Mouse (Mus musculus): ENCODE data around the gene Jade1.

Gene Jade1

DNA sequence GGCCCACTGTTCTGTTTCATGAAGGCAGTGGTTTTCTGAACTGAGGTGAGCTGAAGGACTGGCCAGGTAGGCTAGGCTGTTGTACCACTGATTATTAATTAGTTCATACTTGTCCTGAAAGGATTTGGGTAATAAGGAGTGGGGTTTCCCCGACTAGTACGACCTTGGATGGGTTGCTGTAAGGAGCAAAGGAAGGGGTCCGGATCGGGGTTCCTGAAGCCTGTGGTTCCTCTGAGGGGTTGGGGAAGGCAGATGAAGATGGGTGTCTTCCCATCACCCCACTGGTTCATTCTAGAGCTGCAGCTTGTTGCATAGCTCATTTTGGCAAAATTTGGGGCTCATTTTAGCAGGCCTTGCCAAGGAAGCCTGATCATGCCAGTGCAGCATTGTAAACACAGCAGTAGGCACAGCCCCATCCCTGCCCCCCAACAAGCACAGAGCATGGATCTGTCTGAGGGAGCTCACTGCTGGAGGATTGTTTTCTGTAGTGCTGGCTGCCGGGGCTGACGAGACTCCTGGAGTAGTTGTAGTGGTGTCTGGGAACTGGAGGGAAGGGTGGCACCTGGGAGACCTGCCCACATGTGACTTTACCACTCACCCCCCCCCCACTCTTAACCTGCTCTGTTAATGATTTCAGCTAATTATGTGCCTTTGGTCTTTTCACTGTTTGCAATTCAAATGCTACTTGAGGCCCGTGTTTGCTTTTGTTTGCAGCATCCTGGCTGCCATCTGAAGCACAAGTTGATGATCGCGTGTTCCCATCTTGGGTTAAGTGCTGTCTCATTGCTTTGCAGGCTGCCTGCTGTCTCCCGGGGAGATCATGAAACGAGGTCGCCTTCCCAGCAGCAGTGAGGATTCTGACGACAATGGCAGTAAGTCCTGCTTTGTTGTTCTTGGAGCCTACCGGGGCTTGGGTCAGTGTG lies 25.1 kb downstream of the Jade1 start:
- DNase-seq, result peak; percentile 34

DNA sequence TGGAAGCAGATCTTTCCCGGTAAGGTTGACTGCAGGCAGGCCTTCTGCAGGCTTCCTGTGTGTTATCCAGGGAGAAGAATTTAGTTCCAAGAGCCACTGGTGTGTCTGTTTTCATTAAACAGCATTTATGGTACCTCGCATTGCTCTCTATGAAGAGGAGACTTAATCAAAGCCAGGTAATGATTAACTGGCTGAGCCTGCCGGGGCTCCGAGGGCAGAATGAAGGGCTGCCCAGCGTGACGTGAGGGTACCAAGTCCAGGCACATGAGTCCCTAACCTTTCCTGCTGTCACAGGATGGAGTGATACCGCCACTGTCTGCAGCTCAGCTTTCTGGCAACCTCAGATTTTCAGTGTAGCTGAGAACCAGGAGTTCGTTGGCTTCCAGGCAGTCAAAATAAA lies 25.9 kb downstream of the Jade1 start:
- no peak for DNase-seq

DNA sequence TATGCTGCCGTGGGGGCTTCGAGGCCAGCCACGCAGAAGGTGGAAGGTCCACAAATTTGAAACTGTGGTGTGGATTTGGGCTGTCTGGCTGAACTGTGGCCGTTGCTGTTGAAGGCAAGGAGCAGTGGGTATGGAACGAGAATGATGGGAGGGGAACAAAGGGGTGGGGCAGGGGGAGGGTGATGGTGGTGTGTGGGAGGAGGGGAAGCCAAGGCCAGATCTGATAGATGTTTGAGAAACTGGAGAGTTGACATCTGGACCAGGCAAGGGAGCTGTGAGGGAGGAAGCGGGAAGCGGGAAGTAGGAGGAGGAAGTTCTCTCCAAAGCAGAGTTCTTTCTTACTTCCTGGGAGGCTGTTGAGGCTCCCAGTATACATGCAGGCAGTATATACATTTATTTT lies 26.7 kb downstream of the Jade1 start:
- DNase-seq, result no peak

DNA sequence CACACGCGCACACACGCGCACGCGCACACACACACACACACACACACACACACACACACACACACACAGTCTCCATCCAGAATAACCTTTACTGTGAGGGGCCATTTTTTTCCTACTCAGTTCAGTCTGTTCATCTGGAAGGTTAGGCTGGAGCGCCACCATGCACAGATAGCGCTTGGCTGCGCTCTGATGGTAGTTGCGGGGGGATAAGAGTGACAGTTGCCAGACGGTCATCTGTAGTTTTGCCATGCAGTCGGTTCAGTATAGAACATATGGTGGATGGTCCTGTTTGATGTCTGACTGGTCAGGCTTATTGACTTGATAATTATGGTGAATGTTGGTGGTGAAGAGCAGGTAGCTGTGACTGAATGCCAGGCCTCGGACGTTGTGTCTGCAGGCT lies 27.6 kb downstream of the Jade1 start:
- DNase-seq, result no peak

DNA sequence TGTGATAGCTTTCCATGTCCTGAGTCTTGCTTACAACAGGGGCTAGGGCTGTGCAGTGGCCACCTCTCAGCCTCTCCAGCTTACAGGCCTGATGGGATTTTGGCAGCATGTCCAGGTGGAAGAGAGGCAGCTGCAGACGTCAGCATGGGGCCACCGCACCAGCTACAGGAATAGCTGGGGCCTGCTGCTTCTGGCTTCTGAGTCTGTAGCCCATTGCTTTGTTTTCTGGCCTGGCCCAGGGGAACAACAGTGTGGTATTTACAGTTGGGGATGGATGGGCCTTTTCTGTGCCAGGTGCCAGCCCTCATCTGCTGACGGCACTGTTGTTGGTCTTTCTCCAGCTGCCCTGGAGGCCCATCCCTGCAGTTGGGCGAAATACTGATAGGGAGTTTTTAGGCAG lies 28.1 kb downstream of the Jade1 start:
- no peak for DNase-seq

DNA sequence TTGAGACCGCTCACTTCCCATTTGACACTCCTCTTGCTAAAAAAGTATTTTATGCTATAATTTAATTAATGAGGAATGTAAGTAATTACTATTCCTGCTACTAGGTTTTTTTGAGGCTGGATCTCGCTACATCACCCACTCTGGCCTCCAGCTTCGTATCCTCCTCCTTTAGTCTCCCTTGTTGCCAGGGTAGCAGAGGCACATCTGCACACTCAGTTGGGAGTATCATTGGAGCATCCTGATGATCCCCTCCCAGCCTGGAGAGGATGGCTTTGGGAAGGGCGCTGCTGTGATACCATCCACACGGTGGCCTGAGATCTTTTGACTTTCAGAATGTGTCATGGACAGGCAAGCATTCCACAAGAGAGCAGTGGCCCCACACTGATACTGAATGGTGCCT lies 30.0 kb downstream of the Jade1 start:
- no peak for DNase-seq

DNA sequence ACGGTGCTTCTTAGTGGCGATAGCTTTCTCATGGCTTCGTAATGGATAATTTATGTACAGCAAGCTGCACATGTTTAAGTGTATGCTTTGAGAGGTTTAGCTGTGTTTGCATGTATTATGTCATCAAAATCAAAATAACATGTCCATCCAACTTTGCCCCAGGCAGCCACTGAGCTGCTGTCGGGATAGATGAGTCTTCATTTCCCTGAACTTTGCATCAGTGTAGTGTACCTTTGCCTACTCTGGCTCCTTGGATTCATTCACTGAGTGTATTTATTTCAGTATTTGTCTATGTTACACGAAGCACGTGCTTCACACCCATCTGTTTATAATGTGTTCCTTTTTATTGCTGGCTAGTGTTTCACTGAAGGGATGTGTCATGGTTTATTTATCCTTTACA lies 30.8 kb downstream of the Jade1 start:
- no peak for DNase-seq

DNA sequence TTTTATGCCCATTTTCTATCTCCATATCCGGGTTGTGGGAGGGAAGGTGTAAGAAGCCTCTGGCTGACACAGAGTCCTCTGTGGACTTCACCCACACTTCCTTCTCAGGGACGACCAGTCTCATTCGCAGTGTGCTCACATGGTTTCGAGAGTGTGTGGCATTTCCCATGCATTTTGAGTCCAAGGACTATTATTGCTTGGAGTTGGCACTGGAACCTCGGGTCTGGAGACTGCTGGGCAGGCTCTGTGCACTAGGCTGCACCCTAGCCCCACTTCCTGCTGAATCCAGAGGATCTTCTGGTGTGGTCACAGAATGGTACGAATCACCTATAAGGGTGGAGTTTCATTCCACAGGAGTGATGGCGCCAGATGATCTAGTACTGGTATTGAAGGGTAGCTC lies 31.4 kb downstream of the Jade1 start:
- DNase-seq, result peak; percentile 34

DNA sequence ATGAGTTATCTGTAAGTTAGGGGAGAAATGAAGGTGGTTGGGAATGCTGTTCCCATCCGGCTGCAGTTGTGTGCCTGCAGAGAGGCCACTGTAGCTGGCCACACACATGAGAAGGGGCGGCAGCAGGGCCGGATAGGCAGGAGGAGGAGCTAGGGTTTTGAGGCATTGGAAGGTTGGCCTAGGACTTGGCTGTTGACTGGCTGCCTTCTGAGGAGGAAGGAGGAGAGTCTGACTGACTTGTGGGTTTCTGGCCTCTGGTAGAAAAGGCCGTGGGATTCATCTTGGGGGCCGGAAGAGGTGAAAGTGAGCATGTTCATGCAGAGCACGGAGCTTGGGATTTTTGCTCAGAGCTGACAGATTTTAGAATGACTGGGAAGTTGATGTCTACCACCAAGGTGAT lies 32.1 kb downstream of the Jade1 start:
- DNase-seq, result no peak

DNA sequence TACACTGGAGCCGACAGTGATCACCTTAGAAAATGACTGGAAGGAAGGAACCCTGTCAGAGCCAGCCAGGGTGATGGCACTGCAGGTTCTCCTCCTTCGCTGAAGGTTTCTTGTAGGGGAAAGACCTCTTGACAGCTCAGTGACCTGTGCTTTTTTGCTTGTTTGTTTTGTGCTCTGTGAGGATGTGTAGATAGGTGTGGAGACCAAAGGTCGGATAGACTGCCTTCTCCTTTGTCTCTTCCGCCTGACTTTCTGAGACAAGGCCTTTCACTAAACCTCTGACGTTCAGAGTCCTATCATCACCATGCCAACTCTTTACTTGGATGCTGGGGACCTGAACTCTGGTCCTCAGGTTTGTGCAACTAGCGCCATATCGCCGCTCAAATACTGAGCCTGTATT lies 33.0 kb downstream of the Jade1 start:
- DNase-seq, result no peak

DNA sequence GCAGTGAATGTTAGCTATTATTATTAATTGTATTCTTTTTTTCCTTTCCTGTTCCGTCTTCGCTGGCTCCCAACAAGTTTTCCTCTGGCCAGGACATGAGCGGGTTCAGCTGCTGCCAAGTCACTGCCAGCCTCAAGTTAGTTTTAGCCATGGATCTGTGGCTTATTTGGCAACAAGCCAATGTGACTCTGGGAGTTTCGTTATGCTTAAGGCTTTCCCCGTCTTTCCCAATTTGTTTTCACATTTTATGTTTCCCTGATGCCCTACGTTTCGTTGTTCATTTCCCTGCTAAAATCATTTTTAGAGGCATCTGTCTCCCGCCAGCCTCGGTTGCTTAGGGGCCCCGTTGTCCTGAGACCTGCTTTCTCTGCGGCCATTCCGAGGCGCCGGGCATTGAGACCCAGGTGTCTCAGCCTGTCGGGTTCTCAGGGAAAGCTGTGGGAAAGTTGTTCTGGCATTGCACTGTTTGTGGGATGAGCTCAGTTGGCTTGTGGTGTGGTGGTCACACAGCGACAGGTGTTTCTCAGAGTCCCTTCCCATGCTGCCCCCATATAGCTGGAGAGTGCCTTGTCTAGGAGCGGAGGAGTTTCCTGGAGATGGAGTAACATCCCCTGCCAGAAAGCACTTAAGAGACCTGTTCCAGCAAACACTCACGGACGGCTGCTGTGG lies 33.8 kb downstream of the Jade1 start:
- DNase-seq, result no peak

DNA sequence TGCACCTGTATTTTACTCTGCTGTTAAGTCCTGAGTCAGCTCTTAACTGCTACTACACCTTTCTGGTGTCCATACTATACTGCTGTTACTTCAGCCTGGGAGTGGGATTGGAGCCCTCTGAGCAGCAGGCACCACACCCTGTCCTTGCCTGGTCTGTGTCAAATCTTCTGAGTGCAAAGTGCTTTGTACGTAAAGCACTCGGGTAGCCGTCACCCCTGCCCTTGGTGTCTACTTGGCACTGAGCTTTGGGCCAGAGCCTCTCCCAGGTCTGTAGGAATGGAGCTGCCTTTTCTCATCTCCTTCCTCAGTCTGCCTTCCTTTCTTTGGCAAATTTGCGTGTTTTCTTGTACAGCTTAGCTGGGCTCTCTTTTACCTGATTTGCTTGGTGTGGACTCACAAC lies 34.5 kb downstream of the Jade1 start:
- DNase-seq, result no peak

DNA sequence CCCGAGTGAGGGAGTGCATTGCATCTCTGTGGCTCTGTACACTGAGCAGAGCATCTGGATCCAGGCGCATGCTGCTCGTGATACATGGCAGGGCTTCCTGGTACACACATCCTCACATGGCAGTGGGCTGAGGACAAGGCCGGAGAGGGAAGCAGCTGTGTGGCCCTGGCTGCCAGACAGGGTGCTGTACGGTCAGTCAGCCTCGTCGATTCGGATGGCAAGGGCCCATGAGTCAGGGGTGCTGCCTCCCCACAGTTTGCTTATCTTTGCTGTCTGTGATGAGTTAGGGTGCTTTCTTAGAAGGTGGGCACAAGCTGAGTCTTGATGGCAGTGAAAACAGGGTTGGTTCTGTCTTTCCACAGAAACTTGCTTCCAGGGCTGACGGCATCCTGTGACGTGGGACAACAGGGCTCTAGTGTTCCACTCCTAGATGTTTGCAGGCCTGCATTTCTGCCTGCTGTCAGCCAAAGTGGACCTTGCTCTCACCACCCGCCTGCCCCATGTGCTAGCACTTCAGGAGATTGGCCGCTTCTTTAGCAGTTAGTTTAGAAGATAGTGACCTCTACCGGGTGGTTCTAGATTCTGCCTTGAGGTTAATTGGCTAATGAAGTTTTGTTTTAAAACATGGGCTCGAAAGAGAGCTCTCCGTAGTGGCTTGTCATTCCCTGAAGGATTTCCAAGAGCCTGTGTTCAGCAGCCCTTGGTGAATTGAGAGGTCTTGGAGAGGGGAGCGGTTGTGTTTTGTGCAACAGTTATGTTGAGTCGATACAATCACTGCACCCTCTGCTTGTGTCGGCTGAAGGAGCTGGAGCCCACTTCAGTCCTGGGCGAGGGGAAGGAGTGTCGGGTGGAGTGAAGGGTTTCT lies 35.4 kb downstream of the Jade1 start:
- no peak for DNase-seq

DNA sequence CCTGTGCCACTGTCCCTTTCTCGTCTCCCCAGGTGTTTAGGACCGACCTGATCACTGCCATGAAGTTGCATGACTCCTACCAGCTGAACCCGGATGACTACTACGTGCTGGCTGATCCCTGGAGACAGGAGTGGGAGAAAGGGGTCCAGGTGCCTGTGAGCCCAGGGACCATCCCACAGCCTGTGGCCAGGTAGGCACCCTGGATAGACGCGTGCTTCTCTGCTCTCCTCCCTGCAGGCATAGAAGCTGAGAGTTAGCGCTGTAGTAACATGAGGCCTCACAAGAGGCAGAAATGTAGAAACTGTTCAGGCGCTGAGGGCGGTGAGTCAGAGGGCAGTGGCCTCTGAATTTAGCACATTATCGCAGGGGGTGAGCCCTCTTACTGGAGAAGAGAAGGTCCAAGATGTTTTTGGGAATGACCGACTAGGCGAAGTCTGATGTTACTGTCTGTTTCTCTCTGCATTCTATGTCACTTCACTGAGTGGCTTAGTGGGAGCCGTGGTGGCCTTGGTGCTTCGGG lies 36.2 kb downstream of the Jade1 start:
- DNase-seq, result no peak

DNA sequence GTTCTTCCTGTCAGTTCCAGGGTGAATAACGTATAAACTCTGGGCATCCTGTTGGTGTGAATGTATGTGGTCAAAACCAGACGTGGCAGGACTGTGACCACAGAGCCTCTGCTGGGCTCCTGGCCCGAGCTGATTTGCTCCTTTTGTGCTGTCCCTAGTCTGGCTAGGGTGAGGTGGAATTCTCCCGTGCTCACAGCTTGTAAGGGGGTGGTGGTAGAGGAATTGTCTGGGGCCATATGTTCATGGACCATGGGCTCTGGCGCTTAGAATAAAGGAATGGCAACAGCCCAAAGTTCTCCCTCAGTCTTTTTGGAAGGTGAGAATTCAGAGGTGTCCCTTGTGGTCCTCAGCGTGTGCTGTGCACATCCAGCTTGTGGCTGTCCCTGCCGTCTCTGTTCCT lies 37.3 kb downstream of the Jade1 start:
- DNase-seq, result no peak

DNA sequence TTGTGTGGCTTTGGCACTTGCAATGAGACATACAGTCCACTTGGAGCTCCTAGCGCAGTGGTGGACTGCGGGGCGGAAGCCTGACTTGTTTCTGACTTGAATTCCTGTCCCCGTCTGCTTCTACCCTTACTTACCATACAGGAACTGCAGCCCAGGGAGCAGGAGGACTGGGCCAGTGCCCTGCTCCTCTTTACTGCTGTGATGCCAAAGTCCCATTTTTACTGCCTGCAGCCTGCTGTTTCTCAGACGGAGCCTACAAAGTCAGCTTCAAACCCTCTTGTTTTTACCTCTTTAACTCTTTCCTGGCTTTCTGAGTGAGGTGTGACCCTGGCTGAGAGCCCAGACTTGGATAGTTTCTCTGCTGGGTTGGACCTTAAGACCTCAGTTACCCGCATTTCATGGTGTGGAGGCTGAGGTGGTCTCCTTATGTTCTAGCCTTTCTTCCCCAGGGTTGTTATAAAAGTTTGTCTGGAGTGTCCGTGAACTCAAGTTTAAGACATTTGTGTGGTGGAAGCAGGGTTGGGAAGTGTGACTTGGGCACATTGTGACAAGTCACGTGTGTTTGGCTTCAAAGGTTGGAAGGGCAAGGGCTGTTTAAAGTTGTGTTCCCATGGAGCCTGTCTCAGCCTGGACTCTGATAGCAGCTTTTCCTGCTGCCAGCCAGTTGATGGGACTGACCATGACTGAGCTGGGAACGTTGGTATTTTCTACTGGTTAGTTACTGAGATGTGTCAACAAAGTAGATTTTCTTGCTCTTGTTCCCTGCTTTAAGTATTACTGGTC lies 38.8 kb downstream of the Jade1 start:
- DNase-seq, result no peak

DNA sequence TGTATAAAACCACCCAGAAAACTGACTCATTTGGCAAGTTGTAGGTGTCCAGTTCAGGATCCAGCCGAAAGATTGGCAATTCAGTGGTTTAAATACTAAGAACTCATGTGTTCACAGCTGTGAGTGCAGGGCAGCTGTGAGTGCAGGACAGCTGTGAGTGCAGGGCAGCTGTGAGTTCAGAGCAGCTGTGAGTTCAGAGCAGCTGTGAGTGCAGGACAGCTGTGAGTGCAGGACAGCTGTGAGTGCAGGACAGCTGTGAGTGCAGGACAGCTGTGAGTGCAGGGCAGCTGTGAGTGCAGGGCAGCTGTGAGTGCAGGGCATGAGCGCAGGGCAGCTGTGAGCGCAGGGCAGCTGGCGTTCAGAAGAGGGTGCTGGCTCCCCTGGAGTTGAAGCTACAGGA lies 39.5 kb downstream of the Jade1 start:
- no peak for DNase-seq

DNA sequence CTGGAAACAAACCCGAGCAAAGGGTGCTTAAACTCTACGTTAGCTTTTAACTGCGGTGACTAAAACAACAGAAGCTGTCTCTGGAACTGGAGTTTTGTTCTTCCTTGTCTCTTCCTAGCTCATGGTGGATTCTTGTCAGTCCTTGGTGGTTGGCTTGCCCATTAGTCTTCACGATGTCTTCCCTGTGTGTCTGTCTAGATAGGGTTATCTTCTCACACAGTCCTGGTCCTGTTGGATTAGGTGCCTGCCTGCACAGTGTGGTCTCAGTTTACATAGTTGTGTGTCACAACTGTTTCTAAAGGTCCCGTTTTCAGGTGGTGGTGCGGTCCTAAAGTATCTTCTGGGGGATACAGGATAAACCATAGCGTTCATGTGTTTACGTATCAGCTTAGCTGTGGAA lies 41.5 kb downstream of the Jade1 start:
- no peak for DNase-seq

DNA sequence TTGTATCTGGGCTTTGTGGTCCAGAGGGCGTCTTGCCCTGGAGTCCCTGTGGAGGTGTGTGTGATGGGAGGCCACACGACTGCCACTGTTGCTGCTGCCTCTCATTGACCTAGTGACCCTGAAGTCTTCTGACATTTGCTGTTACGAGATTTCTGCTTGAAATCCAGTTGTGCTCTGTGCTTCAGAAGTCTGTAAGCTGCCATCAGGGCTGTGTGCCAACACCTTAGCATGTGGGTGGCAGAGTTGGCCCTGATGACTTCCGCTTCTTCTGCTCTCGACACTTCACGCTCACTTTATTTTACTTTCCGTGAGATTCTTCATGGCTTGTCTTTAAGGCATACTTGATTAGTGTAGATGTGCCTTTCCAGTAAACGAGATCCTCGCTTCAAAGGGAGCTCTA lies 42.9 kb downstream of the Jade1 start:
- peak; percentile 51 for DNase-seq

DNA sequence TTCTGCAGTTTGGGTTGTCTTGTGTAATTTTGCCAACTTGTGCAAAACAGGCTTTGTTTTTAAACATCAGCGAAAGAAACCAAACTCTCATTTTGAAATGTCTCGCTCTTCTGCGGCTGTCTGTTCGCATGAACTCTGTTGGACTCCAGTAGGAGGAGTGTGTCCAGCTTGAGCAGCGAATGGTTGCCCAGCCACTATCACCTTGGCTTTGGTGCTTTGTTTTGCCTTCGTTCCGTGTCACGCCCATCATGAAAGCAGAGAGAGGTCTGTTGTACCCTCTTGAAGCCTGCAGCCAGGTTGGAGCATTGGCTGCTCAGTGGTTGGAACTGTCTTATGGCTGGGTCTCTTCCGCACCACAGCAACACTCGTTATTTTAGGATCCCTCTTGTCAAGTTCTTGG lies 43.7 kb downstream of the Jade1 start:
- no peak for DNase-seq

DNA sequence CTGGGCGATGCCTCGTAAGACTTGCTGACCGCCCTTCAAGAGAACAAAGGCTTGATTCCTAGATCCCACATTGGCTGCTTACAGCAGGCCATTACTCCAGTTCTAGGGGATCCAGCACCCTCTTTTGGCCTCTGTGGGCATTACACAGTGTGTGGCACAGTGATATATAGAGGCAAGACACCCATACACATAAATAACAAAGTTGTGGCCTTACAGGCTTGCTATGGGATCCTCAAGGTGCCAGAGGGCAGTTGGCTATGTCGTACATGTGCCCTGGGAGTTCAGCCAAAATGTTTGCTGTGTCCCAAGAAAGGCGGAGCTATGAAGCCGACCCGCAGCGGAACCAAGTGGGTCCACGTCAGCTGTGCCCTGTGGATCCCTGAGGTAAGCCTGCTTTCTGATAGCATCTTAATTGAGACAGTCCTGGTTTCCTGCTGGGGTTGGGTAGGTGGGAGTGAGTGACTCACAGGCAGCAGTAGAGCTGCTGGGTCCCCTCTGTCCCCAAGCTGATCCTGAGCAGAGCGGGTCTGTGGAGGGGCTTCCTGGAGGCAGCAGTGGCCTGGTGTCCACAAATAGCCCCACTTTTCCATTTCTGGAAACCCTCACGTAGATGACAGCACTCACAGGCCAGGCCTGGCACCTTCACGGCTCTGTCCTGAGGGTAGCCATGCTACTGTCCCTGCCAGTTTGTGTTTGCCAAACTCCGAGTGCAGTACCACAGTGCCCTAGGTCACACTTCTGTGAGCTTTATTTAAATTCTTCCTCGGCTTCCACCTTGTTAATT lies 44.5 kb downstream of the Jade1 start:
- peak; percentile 56 for DNase-seq

Data from right cerebral cortex, adult 18-20 months (tissue).